ENCODE assay signal across 8 mouse cellular contexts in genomic region chr17:84958986-84959664, GRCm38 (mm10). TPM values are rescaled to one million over a fixed set of nuclear protein-coding genes. Genes with fewer than 3 reads are reported as not detected.
DNase-seq lines count a peak whose midpoint lies in the region; ATAC-seq and TF ChIP-seq lines count a peak whose summit lies in the region.

No protein-coding gene starts in this region.

- peak overlapping the region; percentile 71 for H3K4me2 ChIP-seq in lung, embryonic 14.5 days
- peak overlapping the region; percentile 68 for H3K4me2 ChIP-seq in embryonic facial prominence, embryonic 13.5 days
- peak overlapping the region; percentile 58 for H3K4me2 ChIP-seq in intestine, embryonic 15.5 days (replicated peaks)
- peak overlapping the region; percentile 67 for H3K4me2 ChIP-seq in neural tube, embryonic 14.5 days (ENCODE audit: low read depth, low read length)

- peak overlapping the region; percentile 96 for H3K9ac ChIP-seq in lung, embryonic 14.5 days
- H3K9ac ChIP-seq in embryonic facial prominence, embryonic 13.5 days, result peak overlapping the region; percentile 98
- H3K9ac ChIP-seq in intestine, embryonic 15.5 days, result peak overlapping the region; percentile 31; the same call in 1 of the 2 replicates
- peak overlapping the region; percentile 92 for H3K9ac ChIP-seq in neural tube, embryonic 14.5 days (replicated peaks; ENCODE audit: low read depth, low read length)

- no peak for TF ChIP-seq CTCF in lung, embryonic 14.5 days (IDR thresholded peaks at IDR 0.05; ENCODE audit: low read depth)

- no peak for ATAC-seq in lung, embryonic 14.5 days (ENCODE audit: insufficient read depth)
- no peak for ATAC-seq in embryonic facial prominence, embryonic 13.5 days (ENCODE audit: insufficient number of reproducible peaks, insufficient read depth, low FRiP score, low TSS enrichment, low read depth)
- ATAC-seq in intestine, embryonic 15.5 days, result no peak
- no peak for ATAC-seq in neural tube, embryonic 14.5 days (ENCODE audit: low read depth)

- 19% methylated on average over 6 of the region's 6 CpGs for WGBS in lung, embryonic 14.5 days
- 26% methylated on average over 6 of the region's 6 CpGs for WGBS in embryonic facial prominence, embryonic 13.5 days
- 16% methylated on average over 6 of the region's 6 CpGs for WGBS in intestine, embryonic 15.5 days
- 30% methylated on average over 6 of the region's 6 CpGs for WGBS in neural tube, embryonic 14.5 days

- peak; percentile 11 for DNase-seq in lung, embryonic 14.5 days
- DNase-seq in lung, postnatal 36 days, result no peak
- no peak for DNase-seq in right cerebral cortex, postnatal 10 days (ENCODE audit: low spot score in 2 of 2)
- DNase-seq in retina, postnatal 1 day, result no peak
- no peak for DNase-seq in adrenal gland, postnatal 25 days

- H3K27me3 ChIP-seq in lung, embryonic 14.5 days (ENCODE audit: insufficient read depth, low read length), result no peaks in the 10 kb centered on the region
- no peaks in the 10 kb centered on the region for H3K27me3 ChIP-seq in embryonic facial prominence, embryonic 13.5 days
- H3K27me3 ChIP-seq in intestine, embryonic 15.5 days (replicated peaks), result no peaks in the 10 kb centered on the region
- no peaks in the 10 kb centered on the region for H3K27me3 ChIP-seq in neural tube, embryonic 14.5 days (ENCODE audit: control insufficient read depth, insufficient read depth, low read length)

- no peak overlapping the region for H3K27ac ChIP-seq in lung, embryonic 14.5 days (ENCODE audit: low read depth)
- no peak overlapping the region for H3K27ac ChIP-seq in embryonic facial prominence, embryonic 13.5 days
- H3K27ac ChIP-seq in intestine, embryonic 15.5 days, result no peak overlapping the region
- H3K27ac ChIP-seq in neural tube, embryonic 14.5 days (ENCODE audit: low read depth, low read length), result no peak overlapping the region

- H3K4me1 ChIP-seq in lung, embryonic 14.5 days (ENCODE audit: insufficient read depth), result peaks cover 15% of the 10 kb centered on the region
- H3K4me1 ChIP-seq in embryonic facial prominence, embryonic 13.5 days, result peaks cover 23% of the 10 kb centered on the region
- peaks cover 6% of the 10 kb centered on the region for H3K4me1 ChIP-seq in intestine, embryonic 15.5 days (replicated peaks)
- H3K4me1 ChIP-seq in neural tube, embryonic 14.5 days (ENCODE audit: control insufficient read depth, insufficient read depth, low read length), result peaks cover 25% of the 10 kb centered on the region

- peak overlapping the region; percentile 95 for H3K4me3 ChIP-seq in lung, embryonic 14.5 days (ENCODE audit: low read depth, low read length)
- H3K4me3 ChIP-seq in embryonic facial prominence, embryonic 13.5 days, result peak overlapping the region; percentile 97
- peak overlapping the region; percentile 98 for H3K4me3 ChIP-seq in intestine, embryonic 15.5 days (replicated peaks)
- H3K4me3 ChIP-seq in neural tube, embryonic 14.5 days (ENCODE audit: low read depth, low read length), result peak overlapping the region; percentile 91

- H3K9me3 ChIP-seq in lung, embryonic 14.5 days (ENCODE audit: low read depth, low read length), result no peaks in the 10 kb centered on the region
- no peaks in the 10 kb centered on the region for H3K9me3 ChIP-seq in embryonic facial prominence, embryonic 13.5 days
- H3K9me3 ChIP-seq in intestine, embryonic 15.5 days, result no peaks in the 10 kb centered on the region
- H3K9me3 ChIP-seq in neural tube, embryonic 14.5 days (ENCODE audit: control insufficient read depth, low read length), result no peaks in the 10 kb centered on the region

- H3K36me3 ChIP-seq in lung, embryonic 14.5 days (ENCODE audit: insufficient read depth), result no peaks in the 10 kb centered on the region
- no peaks in the 10 kb centered on the region for H3K36me3 ChIP-seq in embryonic facial prominence, embryonic 13.5 days
- H3K36me3 ChIP-seq in intestine, embryonic 15.5 days, result no peaks in the 10 kb centered on the region
- H3K36me3 ChIP-seq in neural tube, embryonic 14.5 days (ENCODE audit: control insufficient read depth, insufficient read depth, low read length), result no peaks in the 10 kb centered on the region

RNA-seq across cellular contexts. Expression of gene Ppm1b, which starts 2.6 kb away (rescaled TPM):
- 61.5 and 68.2 TPM in 2 replicates for polyA plus RNA-seq in lung, embryonic 14.5 days (2014; fragmentation: Nextera tagmentation; extraction: Ambion mirVana)
- 70.9 and 76.9 TPM in 2 replicates for polyA plus RNA-seq in embryonic facial prominence, embryonic 13.5 days (2015; fragmentation: Nextera tagmentation; extraction: Ambion mirVana)
- polyA plus RNA-seq in intestine, embryonic 15.5 days (2015; fragmentation: Nextera tagmentation; extraction: Ambion mirVana), result 94.5 and 96.6 TPM in 2 replicates
- polyA plus RNA-seq in neural tube, embryonic 14.5 days (2014; fragmentation: Nextera tagmentation; extraction: Ambion mirVana), result 82.9 and 98.4 TPM in 2 replicates
- total RNA-seq in adrenal gland, postnatal 25 days (2021), result 143 and 172 TPM in 2 replicates

Comparison
In these comparisons a context has a peak if more than half of its experiments do, and no peak if none do; other contexts are left out.
1. H3K9ac ChIP-seq: peak in every context shown above with its lines; median percentile 98 in embryonic facial prominence, embryonic 13.5 days; 96 in lung, embryonic 14.5 days; 92 in neural tube, embryonic 14.5 days; 31 in intestine, embryonic 15.5 days.